Mouse (Mus musculus) liver, postnatal 0 days (tissue): ENCODE measurements around the gene Alg9.

Experiments used
- CTCF ChIP-seq: sonication (generic); IDR thresholded peaks from 2 replicates; pipeline ENCODE4 v1.5.1; 2016; ENCODE audit warnings: antibody characterized with exemption, low read depth
- EP300 ChIP-seq: IDR thresholded peaks from 2 replicates; pipeline ENCODE4 v1.6.1; 2016; ENCODE audit warnings: antibody characterized with exemption, low read depth, mild to moderate bottlenecking

DNA sequence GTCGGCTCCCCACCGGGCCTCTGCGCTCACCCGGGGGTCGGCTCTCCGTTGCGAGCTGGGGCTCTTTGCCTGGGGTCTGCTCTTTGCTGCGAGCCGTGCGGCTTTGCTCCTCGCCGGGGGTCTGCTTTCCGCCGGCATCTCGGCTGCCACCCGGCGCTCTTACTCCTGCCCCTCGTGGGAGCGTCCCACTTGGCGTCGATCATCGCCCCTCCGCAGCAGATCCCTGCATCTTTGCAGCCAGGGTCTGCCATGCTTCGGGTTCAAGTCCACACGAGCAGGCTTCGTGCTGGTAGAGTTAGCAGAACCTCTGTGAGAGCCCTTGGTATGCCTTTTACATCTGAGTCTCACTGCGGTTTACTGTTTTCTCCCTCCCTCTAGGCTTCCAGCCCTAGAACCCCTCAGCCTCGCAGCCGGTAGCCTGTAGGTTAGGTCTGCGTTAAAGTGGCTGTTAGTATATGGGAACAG is 875 bp downstream of the Alg9 start:
- TF ChIP-seq CTCF (no peak), EP300 (no peak)
